Mouse (Mus musculus) thymus, adult 2 months (tissue): ENCODE results near the gene Tulp2.

Experiments
- CTCF ChIP-seq: fragments of 200-500 bp; IDR thresholded peaks from 2 replicates; pipeline ENCODE4 v1.5.1; 2012; ENCODE audit warnings: mild to moderate bottlenecking, control low read depth, low read length, moderate library complexity, borderline replicate concordance; ENCODE audit not compliant: control insufficient read depth, poor library complexity, insufficient read depth; ENCODE audit errors: extremely low read depth
- POLR2A ChIP-seq: fragments of 200-500 bp; IDR thresholded peaks from 2 replicates; pipeline ENCODE4 v1.6.1; 2012; ENCODE audit warnings: mild to moderate bottlenecking, low read length, control low read depth, moderate library complexity; ENCODE audit not compliant: control insufficient read depth, poor library complexity, insufficient read depth; ENCODE audit errors: extremely low read depth

DNA sequence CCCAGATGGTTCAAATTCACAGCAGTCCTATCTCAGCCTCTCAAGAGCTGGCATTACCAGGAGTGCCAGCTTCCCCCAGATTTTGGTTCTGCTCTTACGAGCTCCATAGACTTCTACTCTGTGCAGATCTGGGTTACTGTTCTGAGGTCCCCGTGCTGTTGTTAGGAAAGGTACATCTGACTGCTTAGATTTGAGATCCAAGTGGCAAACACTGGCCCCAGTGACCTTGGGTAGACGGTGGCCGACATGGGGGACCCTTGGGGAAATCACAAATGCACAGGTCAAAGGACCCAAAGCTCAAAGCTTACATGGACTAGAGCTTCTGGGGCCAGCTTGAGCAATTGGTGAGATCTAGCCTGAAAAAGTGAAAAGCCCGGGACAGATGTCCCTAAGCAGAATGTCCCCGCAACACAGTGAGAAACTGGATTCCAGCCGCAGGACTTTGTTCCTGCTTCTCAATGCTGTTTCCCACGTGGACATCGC, 24.9 kb upstream of the Tulp2 start:
- no peak for TF ChIP-seq POLR2A
- no peak for TF ChIP-seq CTCF
